In genomic region chr8:84785506-84785755, GRCm38 (mm10) we compare ENCODE assay signal across 13 mouse cellular contexts. TPM values are rescaled to one million over a fixed set of nuclear protein-coding genes. Genes with fewer than 3 reads are reported as not detected.
DNase-seq lines count a peak whose midpoint lies in the region; ATAC-seq and TF ChIP-seq lines count a peak whose summit lies in the region.
"Had no signal": no experiment of that assay in that cellular context is flagged by ENCODE, and none has a peak within 500 bp of the region (broad histone marks: within the 10 kb centered on the region; RNA-seq: fewer than 3 reads in every experiment).

No protein-coding gene starts in this region.

- peak overlapping the region; percentile 47; the same call in 1 of the 2 replicates for H3K4me2 ChIP-seq in heart, embryonic 12.5 days
- H3K4me2 ChIP-seq in midbrain, embryonic 11.5 days: no peak overlapping the region
- H3K4me2 ChIP-seq in midbrain, embryonic 16.5 days (ENCODE audit: low read length): no peak overlapping the region; the same call in 1 of the 2 replicates
- H3K4me2 ChIP-seq in forebrain, embryonic 15.5 days (replicated peaks): peak overlapping the region; percentile 59
- peak overlapping the region; percentile 48; the same call in 1 of the 2 replicates for H3K4me2 ChIP-seq in neural tube, embryonic 15.5 days

- no peak overlapping the region for H3K9ac ChIP-seq in heart, embryonic 12.5 days
- no peak overlapping the region for H3K9ac ChIP-seq in heart, adult 2 months (ENCODE audit: low read depth, low read length)
- H3K9ac ChIP-seq in midbrain, embryonic 11.5 days (ENCODE audit: low read length): no peak overlapping the region
- H3K9ac ChIP-seq in midbrain, embryonic 16.5 days (ENCODE audit: low read depth, low read length): no peak overlapping the region
- H3K9ac ChIP-seq in forebrain, embryonic 15.5 days (replicated peaks): peak overlapping the region; percentile 65
- H3K9ac ChIP-seq in neural tube, embryonic 15.5 days (replicated peaks): 0 out of 2 replicates have a peak overlapping the region, but pooled peaks have one; percentile 7
- H3K9ac ChIP-seq: liver, embryonic 14.5 days had no signal

- no peak for ATAC-seq in heart, embryonic 12.5 days (ENCODE audit: insufficient number of reproducible peaks, low FRiP score)
- ATAC-seq in midbrain, embryonic 11.5 days (ENCODE audit: low FRiP score): no peak
- ATAC-seq in midbrain, embryonic 16.5 days: no peak
- no peak for ATAC-seq in forebrain, embryonic 15.5 days (replicated peaks)
- no peak for ATAC-seq in neural tube, embryonic 15.5 days (ENCODE audit: low FRiP score)

- no peak overlapping the region for H3K27ac ChIP-seq in heart, embryonic 12.5 days (ENCODE audit: poor library complexity, severe bottlenecking)
- H3K27ac ChIP-seq in heart, adult 2 months: no peak overlapping the region
- H3K27ac ChIP-seq in midbrain, embryonic 11.5 days (ENCODE audit: low read depth, low read length): no peak overlapping the region
- H3K27ac ChIP-seq in midbrain, embryonic 16.5 days (ENCODE audit: low read length): no peak overlapping the region
- peak overlapping the region; percentile 97 for H3K27ac ChIP-seq in forebrain, embryonic 15.5 days (replicated peaks)
- H3K27ac ChIP-seq in neural tube, embryonic 15.5 days (replicated peaks): peak overlapping the region; percentile 54; the same call in 1 of the 2 replicates
- H3K27ac ChIP-seq: kidney, postnatal 0 days; liver, embryonic 14.5 days had no signal

- no peak for DNase-seq in heart, adult 2 months
- peak; percentile 91 for DNase-seq in midbrain, embryonic 11.5 days (ENCODE audit: low spot score, missing footprints)
- no peak for DNase-seq in urinary bladder, postnatal 36 days (ENCODE audit: low spot score in 2 of 2)
- DNase-seq in left cerebral cortex, postnatal 4 days: no peak
- DNase-seq: layer of hippocampus, postnatal 36 days; spleen, adult 18-20 months; thymus, postnatal 4 days had no signal

- no peaks in the 10 kb centered on the region for H3K9me3 ChIP-seq in heart, embryonic 12.5 days (replicated peaks)
- no peaks in the 10 kb centered on the region for H3K9me3 ChIP-seq in midbrain, embryonic 11.5 days (ENCODE audit: control insufficient read depth, low read length)
- no peaks in the 10 kb centered on the region for H3K9me3 ChIP-seq in midbrain, embryonic 16.5 days (replicated peaks; ENCODE audit: control insufficient read depth, low read length, poor library complexity, severe bottlenecking)
- H3K9me3 ChIP-seq in forebrain, embryonic 15.5 days: no peaks in the 10 kb centered on the region
- H3K9me3 ChIP-seq in neural tube, embryonic 15.5 days (replicated peaks): no peaks in the 10 kb centered on the region

- H3K27me3 ChIP-seq in heart, embryonic 12.5 days (replicated peaks): peaks cover 99% of the 10 kb centered on the region
- no peaks in the 10 kb centered on the region for H3K27me3 ChIP-seq in heart, adult 2 months (ENCODE audit: control insufficient read depth, insufficient read depth, low read length)
- H3K27me3 ChIP-seq in midbrain, embryonic 11.5 days (ENCODE audit: control insufficient read depth, insufficient read depth, low read length): peaks cover 100% of the 10 kb centered on the region
- H3K27me3 ChIP-seq in midbrain, embryonic 16.5 days (ENCODE audit: control insufficient read depth, insufficient read depth, low read depth, low read length): peaks cover 66% of the 10 kb centered on the region
- H3K27me3 ChIP-seq in forebrain, embryonic 15.5 days: peaks cover 13% of the 10 kb centered on the region
- H3K27me3 ChIP-seq in neural tube, embryonic 15.5 days (replicated peaks): peaks cover 89% of the 10 kb centered on the region

- H3K4me3 ChIP-seq in heart, embryonic 12.5 days: no peak overlapping the region
- no peak overlapping the region for H3K4me3 ChIP-seq in heart, adult 2 months
- H3K4me3 ChIP-seq in midbrain, embryonic 11.5 days (ENCODE audit: low read depth, low read length): no peak overlapping the region
- H3K4me3 ChIP-seq in midbrain, embryonic 16.5 days (ENCODE audit: low read depth, low read length): no peak overlapping the region
- peak overlapping the region; percentile 32 for H3K4me3 ChIP-seq in forebrain, embryonic 15.5 days
- no peak overlapping the region for H3K4me3 ChIP-seq in neural tube, embryonic 15.5 days (replicated peaks)

- TF ChIP-seq POLR2A in heart, adult 2 months (IDR thresholded peaks at IDR 0.05; ENCODE audit: insufficient read depth, low read depth, low read length): no peak

- WGBS in heart, embryonic 12.5 days: 5% methylated on average over 11 of the region's 11 CpGs
- WGBS in heart, adult 2 months: 53% methylated on average over 11 of the region's 11 CpGs
- WGBS in midbrain, embryonic 11.5 days: 0% methylated on average over 11 of the region's 11 CpGs
- 12% methylated on average over 11 of the region's 11 CpGs for WGBS in midbrain, embryonic 16.5 days
- WGBS in forebrain, embryonic 15.5 days: 18% methylated on average over 11 of the region's 11 CpGs
- 16% methylated on average over 11 of the region's 11 CpGs for WGBS in neural tube, embryonic 15.5 days

- no peaks in the 10 kb centered on the region for H3K36me3 ChIP-seq in heart, embryonic 12.5 days
- peaks cover 7% of the 10 kb centered on the region; the same call in 1 of the 2 replicates for H3K36me3 ChIP-seq in heart, adult 2 months (ENCODE audit: control insufficient read depth, insufficient read depth, low read length)
- H3K36me3 ChIP-seq in midbrain, embryonic 11.5 days (ENCODE audit: control insufficient read depth, insufficient read depth, low read length): no peaks in the 10 kb centered on the region
- H3K36me3 ChIP-seq in midbrain, embryonic 16.5 days (ENCODE audit: control insufficient read depth, insufficient read depth, low read length): no peaks in the 10 kb centered on the region
- no peaks in the 10 kb centered on the region for H3K36me3 ChIP-seq in forebrain, embryonic 15.5 days
- H3K36me3 ChIP-seq in neural tube, embryonic 15.5 days: no peaks in the 10 kb centered on the region

- TF ChIP-seq CTCF in heart, adult 2 months (IDR thresholded peaks at IDR 0.05): no peak

- intact Hi-C loops in heart, adult 2 months (cut with DNase I): no loop called here
- intact Hi-C loops in left cerebral cortex, postnatal 4 days (cut with DNase I): no loop called here

- H3K79me2 ChIP-seq in heart, adult 2 months (replicated peaks; ENCODE audit: control insufficient read depth, insufficient read depth, low read length): peaks cover 7% of the 10 kb centered on the region; the same call in 1 of the 2 replicates

- TF ChIP-seq EP300 in heart, adult 2 months (IDR thresholded peaks at IDR 0.05; ENCODE audit: insufficient read depth, low read depth, low read length): no peak

- H3K4me1 ChIP-seq in heart, embryonic 12.5 days (replicated peaks): peaks cover 52% of the 10 kb centered on the region
- peaks cover 38% of the 10 kb centered on the region for H3K4me1 ChIP-seq in heart, adult 2 months (ENCODE audit: control insufficient read depth, insufficient read depth, low read length)
- H3K4me1 ChIP-seq in midbrain, embryonic 11.5 days (ENCODE audit: control insufficient read depth, insufficient read depth, low read length): no peaks in the 10 kb centered on the region
- H3K4me1 ChIP-seq in midbrain, embryonic 16.5 days (ENCODE audit: control insufficient read depth, insufficient read depth, low read length): peaks cover 9% of the 10 kb centered on the region
- H3K4me1 ChIP-seq in forebrain, embryonic 15.5 days: peaks cover 95% of the 10 kb centered on the region
- peaks cover 81% of the 10 kb centered on the region for H3K4me1 ChIP-seq in neural tube, embryonic 15.5 days

RNA-seq across cellular contexts. Expression of gene Nfix, which starts 14.7 kb away (rescaled TPM):
- 9.2 and 10.9 TPM in 2 replicates for polyA plus RNA-seq in heart, embryonic 12.5 days (2016; fragmentation: Nextera tagmentation; extraction: Ambion mirVana)
- 100 to 1,000 TPM; 274 to 297 TPM for total RNA-seq in heart, adult 2 months (2021)
- 49.0 and 68.7 TPM in 2 replicates for polyA plus RNA-seq in heart, adult 2 months (2012; rRNA removed)
- 2.2 and 2.5 TPM in 2 replicates for polyA plus RNA-seq in midbrain, embryonic 11.5 days (2014; fragmentation: Nextera tagmentation; extraction: Ambion mirVana)
- polyA plus RNA-seq in midbrain, embryonic 16.5 days (2015; fragmentation: Nextera tagmentation; extraction: Ambion mirVana): 44.1 and 55.4 TPM in 2 replicates
- 413 and 445 TPM in 2 replicates for polyA plus RNA-seq in forebrain, embryonic 15.5 days (2015; fragmentation: Nextera tagmentation; extraction: Ambion mirVana)
- 60.3 and 70.5 TPM in 2 replicates for polyA plus RNA-seq in neural tube, embryonic 15.5 days (2015; fragmentation: Nextera tagmentation; extraction: Ambion mirVana)
- 100 to 1,000 TPM; 674 to 782 TPM for total RNA-seq in left cerebral cortex, postnatal 4 days (2021)

RNA-seq across cellular contexts. Expression of gene Dand5, which starts 37.2 kb away (rescaled TPM):
- 4.6 and 6.2 TPM in 2 replicates for polyA plus RNA-seq in heart, embryonic 12.5 days (2016; fragmentation: Nextera tagmentation; extraction: Ambion mirVana)
- 10 to 100 TPM; 11.2 to 12.3 TPM for total RNA-seq in heart, adult 2 months (2021)
- polyA plus RNA-seq in heart, adult 2 months (2012; rRNA removed): 6.1 and 7.6 TPM in 2 replicates
- 3.9 and 4.6 TPM in 2 replicates for polyA plus RNA-seq in midbrain, embryonic 11.5 days (2014; fragmentation: Nextera tagmentation; extraction: Ambion mirVana)
- polyA plus RNA-seq in midbrain, embryonic 16.5 days (2015; fragmentation: Nextera tagmentation; extraction: Ambion mirVana): 11.7 and 12.4 TPM in 2 replicates
- 8.1 and 8.9 TPM in 2 replicates for polyA plus RNA-seq in forebrain, embryonic 15.5 days (2015; fragmentation: Nextera tagmentation; extraction: Ambion mirVana)
- polyA plus RNA-seq in neural tube, embryonic 15.5 days (2015; fragmentation: Nextera tagmentation; extraction: Ambion mirVana): 15.7 and 17.2 TPM in 2 replicates
- total RNA-seq in left cerebral cortex, postnatal 4 days (2021): 1 to 10 TPM; 4.9 to 5.5 TPM

RNA-seq across cellular contexts. Expression of gene Gadd45gip1, which starts 45.9 kb away (rescaled TPM):
- 50.9 and 52.1 TPM in 2 replicates for polyA plus RNA-seq in heart, embryonic 12.5 days (2016; fragmentation: Nextera tagmentation; extraction: Ambion mirVana)
- total RNA-seq in heart, adult 2 months (2021): 10 to 100 TPM; 27.4 to 29.7 TPM
- polyA plus RNA-seq in heart, adult 2 months (2012; rRNA removed): 13.4 and 21.2 TPM in 2 replicates
- 37.3 and 37.8 TPM in 2 replicates for polyA plus RNA-seq in midbrain, embryonic 11.5 days (2014; fragmentation: Nextera tagmentation; extraction: Ambion mirVana)
- 35.0 and 37.4 TPM in 2 replicates for polyA plus RNA-seq in midbrain, embryonic 16.5 days (2015; fragmentation: Nextera tagmentation; extraction: Ambion mirVana)
- 36.3 and 39.9 TPM in 2 replicates for polyA plus RNA-seq in forebrain, embryonic 15.5 days (2015; fragmentation: Nextera tagmentation; extraction: Ambion mirVana)
- polyA plus RNA-seq in neural tube, embryonic 15.5 days (2015; fragmentation: Nextera tagmentation; extraction: Ambion mirVana): 44.3 and 45.1 TPM in 2 replicates
- 10 to 100 TPM; 18.4 to 18.9 TPM for total RNA-seq in left cerebral cortex, postnatal 4 days (2021)

RNA-seq across cellular contexts. Expression of gene Rad23a, which starts 55.0 kb away (rescaled TPM):
- 129 and 131 TPM in 2 replicates for polyA plus RNA-seq in heart, embryonic 12.5 days (2016; fragmentation: Nextera tagmentation; extraction: Ambion mirVana)
- 10 to 100 TPM; 85.1 to 87.6 TPM for total RNA-seq in heart, adult 2 months (2021)
- polyA plus RNA-seq in heart, adult 2 months (2012; rRNA removed): 77.3 and 101 TPM in 2 replicates
- 87.7 and 100 TPM in 2 replicates for polyA plus RNA-seq in midbrain, embryonic 11.5 days (2014; fragmentation: Nextera tagmentation; extraction: Ambion mirVana)
- 80.7 and 85.6 TPM in 2 replicates for polyA plus RNA-seq in midbrain, embryonic 16.5 days (2015; fragmentation: Nextera tagmentation; extraction: Ambion mirVana)
- polyA plus RNA-seq in forebrain, embryonic 15.5 days (2015; fragmentation: Nextera tagmentation; extraction: Ambion mirVana): 82.1 and 85.1 TPM in 2 replicates
- polyA plus RNA-seq in neural tube, embryonic 15.5 days (2015; fragmentation: Nextera tagmentation; extraction: Ambion mirVana): 71.3 and 98.0 TPM in 2 replicates
- 10 to 100 TPM; 44.1 to 49.7 TPM for total RNA-seq in left cerebral cortex, postnatal 4 days (2021)

Comparison
In these comparisons a context has a peak if more than half of its experiments do, and no peak if none do; other contexts are left out.
1. H3K27ac ChIP-seq: peak in forebrain, embryonic 15.5 days (single experiment) and neural tube, embryonic 15.5 days (single experiment); none in heart, embryonic 12.5 days (single experiment), heart, adult 2 months (single experiment), midbrain, embryonic 11.5 days (single experiment) and midbrain, embryonic 16.5 days (single experiment).
2. H3K4me2 ChIP-seq: peak in heart, embryonic 12.5 days (single experiment), forebrain, embryonic 15.5 days (single experiment) and neural tube, embryonic 15.5 days (single experiment); none in midbrain, embryonic 11.5 days (single experiment) and midbrain, embryonic 16.5 days (single experiment).
3. H3K9ac ChIP-seq: peak in forebrain, embryonic 15.5 days (single experiment) and neural tube, embryonic 15.5 days (single experiment); none in heart, embryonic 12.5 days (single experiment), heart, adult 2 months (single experiment), midbrain, embryonic 11.5 days (single experiment) and midbrain, embryonic 16.5 days (single experiment).